Mouse (Mus musculus): Measurements from ENCODE around the gene Cnnm3. TPM values are rescaled to one million over a fixed set of nuclear protein-coding genes. Genes with fewer than 3 reads are reported as not detected.
A peak's percentile ranks its signal among the peaks of the same experiment; 100 is the strongest.
"Not testable (repeated sequence)": the region's sequence is repeated elsewhere in the genome, so short reads cannot be mapped to it uniquely, and the experiment has no call there.

Cnnm3 gene
- polyA plus RNA-seq, 1 experiment from 2014 or later, result 3.5 TPM

GRCm38 (mm10) chr1:36531461-36531860 lies 19.8 kb downstream of the Cnnm3 start:
- Histone ChIP-seq H3K9me3 (ENCODE audit: low read length) (no peaks in the 10 kb centered on the region), H3K9ac (replicated peaks; ENCODE audit: low read length) (no peak overlapping the region), H3K4me1 (ENCODE audit: insufficient read depth, low read length) (0 out of 2 replicates have a peak, but pooled peaks cover 6% of the 10 kb centered on the region), H3K4me2 (replicated peaks; ENCODE audit: low read depth, low read length) (no peak overlapping the region), H3K27me3 (ENCODE audit: insufficient read depth, low read length) (no peaks in the 10 kb centered on the region), H3K4me3 (ENCODE audit: low read length) (no peak overlapping the region), H3K27ac (ENCODE audit: low read length) (no peak overlapping the region), H3K36me3 (ENCODE audit: insufficient read depth, low read length) (0 out of 2 replicates have a peak, but pooled peaks cover 3% of the 10 kb centered on the region)
- no peak for ATAC-seq (ENCODE audit: low FRiP score, low TSS enrichment)
- WGBS, result 94% methylated on average over 12 of the region's 12 CpGs

- Histone ChIP-seq H3K4me1 (ENCODE audit: insufficient read depth, low read length) (0 out of 2 replicates have a peak, but pooled peaks cover 6% of the 10 kb centered on the region), H3K4me3 (ENCODE audit: low read length) (no peak overlapping the region), H3K9me3 (ENCODE audit: low read length) (no peaks in the 10 kb centered on the region), H3K4me2 (replicated peaks; ENCODE audit: low read depth, low read length) (no peak overlapping the region), H3K36me3 (ENCODE audit: insufficient read depth, low read length) (peaks cover 8% of the 10 kb centered on the region), H3K27me3 (ENCODE audit: insufficient read depth, low read length) (no peaks in the 10 kb centered on the region), H3K9ac (replicated peaks; ENCODE audit: low read length) (no peak overlapping the region), H3K27ac (ENCODE audit: low read length) (no peak overlapping the region)
- WGBS, result 76% methylated on average over 6 of the region's 6 CpGs
- ATAC-seq (ENCODE audit: low FRiP score, low TSS enrichment), result no peak
Observed at GRCm38 (mm10) chr1:36533546-36533945, 21.9 kb downstream of the Cnnm3 start.

GRCm38 (mm10) chr1:36534595-36535058 lies 23.0 kb downstream of the Cnnm3 start:
- Histone ChIP-seq H3K36me3 (ENCODE audit: insufficient read depth, low read length) (peaks cover 16% of the 10 kb centered on the region), H3K27me3 (ENCODE audit: insufficient read depth, low read length) (no peaks in the 10 kb centered on the region), H3K4me3 (ENCODE audit: low read length) (no peak overlapping the region), H3K4me2 (replicated peaks; ENCODE audit: low read depth, low read length) (no peak overlapping the region), H3K9me3 (ENCODE audit: low read length) (no peaks in the 10 kb centered on the region), H3K4me1 (ENCODE audit: insufficient read depth, low read length) (0 out of 2 replicates have a peak, but pooled peaks cover 6% of the 10 kb centered on the region), H3K9ac (replicated peaks; ENCODE audit: low read length) (no peak overlapping the region), H3K27ac (ENCODE audit: low read length) (no peak overlapping the region)
- WGBS, result 59% methylated on average over 6 of the region's 6 CpGs
- ATAC-seq (ENCODE audit: low FRiP score, low TSS enrichment), result no peak

DNA sequence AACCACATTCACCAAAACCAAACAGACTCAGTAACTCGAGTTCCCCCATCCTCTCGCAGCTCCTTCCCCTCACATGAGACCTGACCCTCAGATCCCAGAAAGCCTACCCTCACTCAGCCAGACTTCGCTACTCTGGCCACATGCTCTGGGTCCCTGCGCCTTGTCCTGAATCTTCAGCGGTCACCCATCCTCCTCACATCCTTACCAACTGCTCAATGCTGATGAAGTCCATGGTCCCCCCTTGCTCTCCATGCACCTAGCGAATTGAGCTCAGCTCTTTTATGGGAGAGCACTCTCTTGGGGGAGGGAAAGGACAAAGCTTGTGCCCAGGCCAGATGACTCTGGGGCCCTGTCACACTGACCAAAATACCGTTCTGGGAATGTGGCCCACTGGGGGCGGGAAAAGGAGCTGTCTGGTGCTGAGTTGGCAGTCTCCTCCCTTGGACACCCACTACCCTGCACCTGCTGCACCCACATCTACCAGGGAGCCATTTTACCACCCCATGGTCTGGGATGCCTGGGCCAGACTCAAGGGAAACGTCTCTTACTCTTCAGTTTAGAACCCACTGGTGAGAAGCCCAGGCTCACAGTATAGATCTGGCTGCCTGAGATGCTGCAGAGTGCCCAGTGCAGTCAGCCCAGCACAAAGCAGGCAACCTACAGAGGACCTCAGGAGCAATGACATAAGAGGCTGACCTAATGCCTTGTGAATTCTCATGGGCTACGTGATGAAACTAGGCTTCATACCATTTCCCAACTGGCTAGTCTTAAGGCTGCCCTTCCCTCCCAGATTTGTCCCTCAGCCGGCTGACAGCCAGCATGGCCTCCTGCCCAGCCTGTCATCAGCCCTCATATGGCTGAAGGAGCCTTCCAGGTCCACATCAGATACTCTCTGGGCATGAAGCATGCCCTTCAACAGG lies 24.1 kb downstream of the Cnnm3 start:
- Histone ChIP-seq H3K9me3 (ENCODE audit: low read length) (no peaks in the 10 kb centered on the region), H3K4me3 (ENCODE audit: low read length) (no peak overlapping the region), H3K9ac (replicated peaks; ENCODE audit: low read length) (no peak overlapping the region), H3K36me3 (ENCODE audit: insufficient read depth, low read length) (peaks cover 23% of the 10 kb centered on the region), H3K27me3 (ENCODE audit: insufficient read depth, low read length) (no peaks in the 10 kb centered on the region), H3K27ac (ENCODE audit: low read length) (no peak overlapping the region), H3K4me2 (replicated peaks; ENCODE audit: low read depth, low read length) (no peak overlapping the region), H3K4me1 (ENCODE audit: insufficient read depth, low read length) (0 out of 2 replicates have a peak, but pooled peaks cover 6% of the 10 kb centered on the region)
- no peak for ATAC-seq (ENCODE audit: low FRiP score, low TSS enrichment)
- WGBS, result 82% methylated on average over 11 of the region's 11 CpGs

DNA sequence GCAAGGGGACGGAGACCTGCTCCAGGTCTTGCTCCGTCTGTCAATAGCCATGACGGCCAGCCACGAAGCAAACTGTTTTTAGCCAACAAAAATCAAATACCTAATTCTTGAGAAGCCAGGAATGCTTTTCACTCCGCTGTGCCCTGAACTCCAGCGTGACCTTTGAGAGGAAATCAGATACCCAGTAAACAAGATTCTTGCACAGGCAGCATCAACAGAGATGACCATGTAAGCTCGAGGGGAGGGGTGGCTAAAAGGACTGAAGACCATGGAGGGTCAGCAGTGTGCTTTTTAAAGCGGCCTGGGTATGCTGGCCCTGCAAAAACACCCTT lies 24.7 kb downstream of the Cnnm3 start:
- Histone ChIP-seq H3K4me1 (ENCODE audit: insufficient read depth, low read length) (0 out of 2 replicates have a peak, but pooled peaks cover 6% of the 10 kb centered on the region), H3K36me3 (ENCODE audit: insufficient read depth, low read length) (peaks cover 28% of the 10 kb centered on the region), H3K9me3 (ENCODE audit: low read length) (no peaks in the 10 kb centered on the region), H3K27ac (ENCODE audit: low read length) (no peak overlapping the region), H3K4me2 (replicated peaks; ENCODE audit: low read depth, low read length) (no peak overlapping the region), H3K4me3 (ENCODE audit: low read length) (no peak overlapping the region), H3K27me3 (ENCODE audit: insufficient read depth, low read length) (no peaks in the 10 kb centered on the region), H3K9ac (replicated peaks; ENCODE audit: low read length) (no peak overlapping the region)
- ATAC-seq (ENCODE audit: low FRiP score, low TSS enrichment), result no peak
- WGBS, result 63% methylated on average over 8 of the region's 8 CpGs

GRCm38 (mm10) chr1:36536783-36537182 lies 25.1 kb downstream of the Cnnm3 start, which contains the start of gene Ankrd23:
TSS of gene Ankrd23 (minus strand) at chr1:36536883.
- H3K9ac ChIP-seq (replicated peaks; ENCODE audit: low read length); H3K4me2 ChIP-seq (replicated peaks; ENCODE audit: low read depth, low read length); H3K4me1 ChIP-seq (ENCODE audit: insufficient read depth, low read length); ATAC-seq (ENCODE audit: low FRiP score, low TSS enrichment); H3K4me3 ChIP-seq (ENCODE audit: low read length); H3K27ac ChIP-seq (ENCODE audit: low read length); H3K27me3 ChIP-seq (ENCODE audit: insufficient read depth, low read length); H3K9me3 ChIP-seq (ENCODE audit: low read length): not testable (repeated sequence)
- peaks cover 32% of the 10 kb centered on the region for H3K36me3 ChIP-seq (ENCODE audit: insufficient read depth, low read length)
- 94% methylated on average over 9 of the region's 9 CpGs for WGBS

- Histone ChIP-seq H3K4me2 (replicated peaks; ENCODE audit: low read depth, low read length) (no peak overlapping the region), H3K4me3 (ENCODE audit: low read length) (no peak overlapping the region), H3K27me3 (ENCODE audit: insufficient read depth, low read length) (no peaks in the 10 kb centered on the region), H3K27ac (ENCODE audit: low read length) (0 out of 2 replicates have a peak overlapping the region, but pooled peaks have one; percentile 29), H3K9me3 (ENCODE audit: low read length) (no peaks in the 10 kb centered on the region), H3K9ac (replicated peaks; ENCODE audit: low read length) (no peak overlapping the region), H3K4me1 (ENCODE audit: insufficient read depth, low read length) (0 out of 2 replicates have a peak, but pooled peaks cover 6% of the 10 kb centered on the region), H3K36me3 (ENCODE audit: insufficient read depth, low read length) (peaks cover 42% of the 10 kb centered on the region)
- ATAC-seq (ENCODE audit: low FRiP score, low TSS enrichment), result no peak
- 89% methylated on average over 4 of the region's 4 CpGs for WGBS
Observed at GRCm38 (mm10) chr1:36538727-36539126, 27.1 kb downstream of the Cnnm3 start.

DNA sequence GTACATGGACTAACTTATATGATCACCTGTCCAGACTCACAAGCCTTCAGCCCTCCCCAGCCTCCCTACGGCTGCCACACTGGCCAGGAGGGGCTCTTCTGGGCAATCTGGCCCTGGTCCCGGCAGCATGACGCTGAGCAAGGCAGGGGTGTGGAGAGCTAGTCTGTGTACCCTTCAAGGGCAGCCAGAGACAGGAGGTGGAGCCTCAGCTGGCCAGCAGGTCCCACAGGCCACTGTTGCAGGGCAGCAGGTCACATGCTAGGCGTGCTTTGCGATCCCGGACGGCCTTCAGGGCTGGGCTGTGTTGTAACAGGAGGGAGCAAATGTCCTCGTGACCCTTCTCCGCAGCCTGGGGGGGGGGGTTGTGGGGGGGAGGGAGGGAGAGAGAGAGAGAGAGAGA lies 27.5 kb downstream of the Cnnm3 start, which contains the start of gene Gm42417:
Gm42417 (minus strand) TSS at position 244 of the 400 bp plus-strand sequence.
- H3K9me3 ChIP-seq (ENCODE audit: low read length), result no peaks in the 10 kb centered on the region
- H3K4me2 ChIP-seq (replicated peaks; ENCODE audit: low read depth, low read length), result no peak within 1 kb of the TSS
- H3K9ac ChIP-seq (replicated peaks; ENCODE audit: low read length), result no peak within 1 kb of the TSS
- ATAC-seq (ENCODE audit: low FRiP score, low TSS enrichment), result peak; percentile 69
- 0 out of 2 replicates have a peak, but pooled peaks cover 6% of the 10 kb centered on the region for H3K4me1 ChIP-seq (ENCODE audit: insufficient read depth, low read length)
- H3K4me3 ChIP-seq (ENCODE audit: low read length), result no peak within 1 kb of the TSS
- H3K27me3 ChIP-seq (ENCODE audit: insufficient read depth, low read length), result no peaks in the 10 kb centered on the region
- peaks cover 42% of the 10 kb centered on the region for H3K36me3 ChIP-seq (ENCODE audit: insufficient read depth, low read length)
- H3K27ac ChIP-seq (ENCODE audit: low read length), result 0 out of 2 replicates have a peak within 1 kb of the TSS, but pooled peaks have one; percentile 29
- WGBS, result 26% methylated on average over 9 of the region's 9 CpGs

DNA sequence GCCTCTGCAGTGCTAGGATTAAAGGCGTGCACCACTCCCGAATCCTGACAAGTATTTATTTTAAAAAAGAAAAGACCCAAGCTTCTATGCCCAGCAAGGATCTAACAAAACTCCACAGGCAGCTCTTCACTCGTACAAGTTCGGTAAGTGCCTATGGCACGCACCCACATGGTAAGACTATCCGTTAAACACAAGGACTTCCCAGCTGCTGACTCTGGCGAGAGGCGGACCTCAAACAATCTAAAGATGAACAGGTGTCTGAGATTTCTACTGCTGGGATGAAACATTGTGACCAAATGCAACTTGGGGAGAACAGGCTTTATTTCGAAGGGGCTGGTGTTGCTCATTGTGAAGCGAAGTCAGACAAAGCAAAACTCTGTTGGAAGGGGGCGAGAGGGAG lies 28.5 kb downstream of the Cnnm3 start:
- Histone ChIP-seq H3K4me1 (ENCODE audit: insufficient read depth, low read length) (0 out of 2 replicates have a peak, but pooled peaks cover 6% of the 10 kb centered on the region), H3K27me3 (ENCODE audit: insufficient read depth, low read length) (no peaks in the 10 kb centered on the region), H3K4me2 (replicated peaks; ENCODE audit: low read depth, low read length) (no peak overlapping the region), H3K9ac (replicated peaks; ENCODE audit: low read length) (no peak overlapping the region), H3K9me3 (ENCODE audit: low read length) (no peaks in the 10 kb centered on the region), H3K36me3 (ENCODE audit: insufficient read depth, low read length) (peaks cover 42% of the 10 kb centered on the region), H3K27ac (ENCODE audit: low read length) (no peak overlapping the region), H3K4me3 (ENCODE audit: low read length) (no peak overlapping the region)
- WGBS, result 93% methylated on average over 11 of the region's 11 CpGs
- no peak for ATAC-seq (ENCODE audit: low FRiP score, low TSS enrichment)

- WGBS, result 91% methylated on average over 12 of the region's 12 CpGs
- Histone ChIP-seq H3K9me3 (ENCODE audit: low read length) (no peaks in the 10 kb centered on the region), H3K4me2 (replicated peaks; ENCODE audit: low read depth, low read length) (no peak overlapping the region), H3K4me3 (ENCODE audit: low read length) (no peak overlapping the region), H3K27ac (ENCODE audit: low read length) (no peak overlapping the region), H3K27me3 (ENCODE audit: insufficient read depth, low read length) (no peaks in the 10 kb centered on the region), H3K9ac (replicated peaks; ENCODE audit: low read length) (no peak overlapping the region), H3K36me3 (ENCODE audit: insufficient read depth, low read length) (peaks cover 42% of the 10 kb centered on the region), H3K4me1 (ENCODE audit: insufficient read depth, low read length) (0 out of 2 replicates have a peak, but pooled peaks cover 6% of the 10 kb centered on the region)
- no peak for ATAC-seq (ENCODE audit: low FRiP score, low TSS enrichment)
Observed at GRCm38 (mm10) chr1:36540807-36541206, 29.1 kb downstream of the Cnnm3 start.

Measured in kidney, embryonic 16.5 days (tissue).